Comparison of ENCODE assay signal across 9 mouse cellular contexts in genomic region chr11:119052661-119053256, GRCm38 (mm10). TPM values are rescaled to one million over a fixed set of nuclear protein-coding genes. Genes with fewer than 3 reads are reported as not detected.
A peak's percentile ranks its signal among the peaks of the same experiment; 100 is the strongest.
DNase-seq lines count a peak whose midpoint lies in the region; ATAC-seq and TF ChIP-seq lines count a peak whose summit lies in the region.
"Had no signal": no experiment of that assay in that cellular context is flagged by ENCODE, and none has a peak within 500 bp of the region (broad histone marks: within the 10 kb centered on the region; RNA-seq: fewer than 3 reads in every experiment).

No protein-coding gene starts in this region.

- H3K27me3 ChIP-seq in spleen, adult 2 months (ENCODE audit: control insufficient read depth, insufficient read depth, low read length): peaks cover 50% of the 10 kb centered on the region
- peaks cover 79% of the 10 kb centered on the region for H3K27me3 ChIP-seq in heart, postnatal 0 days (ENCODE audit: control insufficient read depth, insufficient read depth, low read length)
- H3K27me3 ChIP-seq in liver, embryonic 11.5 days (replicated peaks; ENCODE audit: control insufficient read depth, insufficient read depth, low read length): peaks cover 100% of the 10 kb centered on the region
- peaks cover 32% of the 10 kb centered on the region for H3K27me3 ChIP-seq in neural tube, embryonic 14.5 days (ENCODE audit: control insufficient read depth, insufficient read depth, low read length)

- no peaks in the 10 kb centered on the region for H3K9me3 ChIP-seq in heart, postnatal 0 days (replicated peaks; ENCODE audit: control insufficient read depth, low read length)
- H3K9me3 ChIP-seq in liver, embryonic 11.5 days (ENCODE audit: control insufficient read depth, low read length): no peaks in the 10 kb centered on the region
- H3K9me3 ChIP-seq in neural tube, embryonic 14.5 days (ENCODE audit: control insufficient read depth, low read length): no peaks in the 10 kb centered on the region

- TF ChIP-seq POLR2A in spleen, adult 2 months (IDR thresholded peaks at IDR 0.05; ENCODE audit: low read depth, low read length): no peak

- H3K27ac ChIP-seq in spleen, adult 2 months (ENCODE audit: insufficient read depth, low read length): 0 out of 2 replicates have a peak overlapping the region, but pooled peaks have one; percentile 26
- peak overlapping the region; percentile 3; the same call in 1 of the 2 replicates for H3K27ac ChIP-seq in heart, postnatal 0 days (ENCODE audit: low read depth)
- no peak overlapping the region for H3K27ac ChIP-seq in liver, embryonic 11.5 days (ENCODE audit: low read depth, low read length)
- H3K27ac ChIP-seq in neural tube, embryonic 14.5 days (ENCODE audit: low read depth, low read length): peak overlapping the region; percentile 94

- H3K9ac ChIP-seq in heart, postnatal 0 days (replicated peaks; ENCODE audit: low read depth, low read length): no peak overlapping the region
- no peak overlapping the region for H3K9ac ChIP-seq in liver, embryonic 11.5 days (ENCODE audit: low read depth, low read length)
- H3K9ac ChIP-seq in neural tube, embryonic 14.5 days (replicated peaks; ENCODE audit: low read depth, low read length): peak overlapping the region; percentile 50

- peaks cover 40% of the 10 kb centered on the region for H3K4me1 ChIP-seq in spleen, adult 2 months (ENCODE audit: control insufficient read depth, insufficient read depth, insufficient read length)
- peaks cover 31% of the 10 kb centered on the region for H3K4me1 ChIP-seq in heart, postnatal 0 days (ENCODE audit: control insufficient read depth, insufficient read depth)
- H3K4me1 ChIP-seq in liver, embryonic 11.5 days (replicated peaks; ENCODE audit: control insufficient read depth, insufficient read depth, low read length): peaks cover 10% of the 10 kb centered on the region
- H3K4me1 ChIP-seq in neural tube, embryonic 14.5 days (ENCODE audit: control insufficient read depth, insufficient read depth, low read length): peaks cover 38% of the 10 kb centered on the region

- H3K4me3 ChIP-seq in spleen, adult 2 months (ENCODE audit: extremely low read depth, insufficient read depth, insufficient read length): peak overlapping the region; percentile 51; the same call in 1 of the 2 replicates
- peak overlapping the region; percentile 17 for H3K4me3 ChIP-seq in heart, postnatal 0 days (ENCODE audit: low read depth, low read length)
- peak overlapping the region; percentile 13; the same call in 1 of the 2 replicates for H3K4me3 ChIP-seq in liver, embryonic 11.5 days (ENCODE audit: low read depth, low read length)
- H3K4me3 ChIP-seq in neural tube, embryonic 14.5 days (ENCODE audit: low read depth, low read length): peak overlapping the region; percentile 31
- H3K4me3 ChIP-seq: erythroblast, embryonic 14.5 days had no signal

- DNase-seq in spleen, adult 2 months (ENCODE audit: low read depth in 1 of 2, low spot score in 2 of 2): no peak
- no peak for DNase-seq in spleen, adult 12 weeks (ENCODE audit: low spot score)
- DNase-seq in cerebellum, postnatal 36 days: peak; percentile 33 to 45
- peak; percentile 74 for DNase-seq in heart, postnatal 0 days (ENCODE audit: low spot score)
- peak; percentile 52 for DNase-seq in liver, embryonic 11.5 days (ENCODE audit: low spot score)
- DNase-seq in right cerebral cortex, postnatal 25 days: no peak

- WGBS in spleen, adult 2 months: 10% methylated on average over 13 of the region's 13 CpGs
- 5% methylated on average over 13 of the region's 13 CpGs for WGBS in heart, postnatal 0 days
- WGBS in liver, embryonic 11.5 days: 6% methylated on average over 13 of the region's 13 CpGs
- WGBS in neural tube, embryonic 14.5 days: 1% methylated on average over 13 of the region's 13 CpGs

- ATAC-seq in heart, postnatal 0 days (ENCODE audit: insufficient read depth, low read depth): peak; percentile 49
- peak; percentile 38; the same call in 1 of the 2 replicates for ATAC-seq in liver, embryonic 11.5 days (replicated peaks; ENCODE audit: low FRiP score)
- no peak for ATAC-seq in neural tube, embryonic 14.5 days (ENCODE audit: low read depth)
- ATAC-seq in activated CD4-positive, CD25-positive, alpha-beta regulatory T cell, adult 4 months: no peak

- TF ChIP-seq CTCF in spleen, adult 2 months (IDR thresholded peaks at IDR 0.05; ENCODE audit: extremely low read depth, insufficient read depth, insufficient read length, insufficient replicate concordance): no peak
- TF ChIP-seq CTCF in heart, postnatal 0 days (IDR thresholded peaks at IDR 0.05; ENCODE audit: low read depth): no peak

- H3K36me3 ChIP-seq in spleen, adult 2 months (ENCODE audit: control insufficient read depth, insufficient read depth, low read length): no peaks in the 10 kb centered on the region
- no peaks in the 10 kb centered on the region for H3K36me3 ChIP-seq in heart, postnatal 0 days (replicated peaks; ENCODE audit: control insufficient read depth, insufficient read depth, low read length)
- H3K36me3 ChIP-seq in liver, embryonic 11.5 days (ENCODE audit: control insufficient read depth, insufficient read depth, low read length): no peaks in the 10 kb centered on the region
- no peaks in the 10 kb centered on the region for H3K36me3 ChIP-seq in neural tube, embryonic 14.5 days (ENCODE audit: control insufficient read depth, insufficient read depth, low read length)

- peak overlapping the region; percentile 52 for H3K4me2 ChIP-seq in heart, postnatal 0 days (ENCODE audit: low read depth, low read length)
- H3K4me2 ChIP-seq in liver, embryonic 11.5 days: peak overlapping the region; percentile 63
- peak overlapping the region; percentile 60 for H3K4me2 ChIP-seq in neural tube, embryonic 14.5 days (ENCODE audit: low read depth, low read length)

- TF ChIP-seq EP300 in heart, postnatal 0 days (IDR thresholded peaks at IDR 0.05; ENCODE audit: low read depth): 0 out of 2 replicates have a peak, but pooled peaks have one; percentile 41

RNA-seq across cellular contexts. Expression of gene Cbx8, which starts 12.0 kb away (rescaled TPM):
- polyA plus RNA-seq in spleen, adult 2 months (2012; rRNA removed): 4.5 and 5.6 TPM in 2 replicates
- 1.6 and 3.2 TPM in 2 replicates for total RNA-seq in heart, postnatal 0 days (2014; rRNA removed; ENCODE audit: low replicate concordance)
- polyA plus RNA-seq in heart, postnatal 0 days (2015; fragmentation: Nextera tagmentation; extraction: Ambion mirVana): 5.1 and 7.0 TPM in 2 replicates
- polyA plus RNA-seq in liver, embryonic 11.5 days (2014; fragmentation: Nextera tagmentation; extraction: Ambion mirVana): 6.5 and 7.1 TPM in 2 replicates
- 7.7 and 10.1 TPM in 2 replicates for polyA plus RNA-seq in neural tube, embryonic 14.5 days (2014; fragmentation: Nextera tagmentation; extraction: Ambion mirVana)
- polyA plus RNA-seq in activated CD4-positive, CD25-positive, alpha-beta regulatory T cell, adult 4 months (2017; shearing (Covaris generic)): 1 to 10 TPM; 5.3 to 7.5 TPM

RNA-seq across cellular contexts. Expression of gene Cbx2, which starts 30.0 kb away (rescaled TPM):
- 1.8 and 2.1 TPM in 2 replicates for polyA plus RNA-seq in spleen, adult 2 months (2012; rRNA removed)
- total RNA-seq in heart, postnatal 0 days (2014; rRNA removed; ENCODE audit: low replicate concordance): 1.8 and 13.0 TPM in 2 replicates
- polyA plus RNA-seq in heart, postnatal 0 days (2015; fragmentation: Nextera tagmentation; extraction: Ambion mirVana): 5.7 and 5.8 TPM in 2 replicates
- polyA plus RNA-seq in liver, embryonic 11.5 days (2014; fragmentation: Nextera tagmentation; extraction: Ambion mirVana): 22.1 and 22.2 TPM in 2 replicates
- polyA plus RNA-seq in neural tube, embryonic 14.5 days (2014; fragmentation: Nextera tagmentation; extraction: Ambion mirVana): 5.7 and 11.5 TPM in 2 replicates
- polyA plus RNA-seq in activated CD4-positive, CD25-positive, alpha-beta regulatory T cell, adult 4 months (2017; shearing (Covaris generic)): 1 to 10 TPM; 1.1 to 1.4 TPM

RNA-seq across cellular contexts. Expression of gene Cbx4, which starts 33.3 kb away (rescaled TPM):
- 17.2 and 23.5 TPM in 2 replicates for polyA plus RNA-seq in spleen, adult 2 months (2012; rRNA removed)
- 12.1 and 23.1 TPM in 2 replicates for total RNA-seq in heart, postnatal 0 days (2014; rRNA removed; ENCODE audit: low replicate concordance)
- 6.8 and 8.2 TPM in 2 replicates for polyA plus RNA-seq in heart, postnatal 0 days (2015; fragmentation: Nextera tagmentation; extraction: Ambion mirVana)
- 5.1 TPM in 2 replicates for polyA plus RNA-seq in liver, embryonic 11.5 days (2014; fragmentation: Nextera tagmentation; extraction: Ambion mirVana)
- polyA plus RNA-seq in neural tube, embryonic 14.5 days (2014; fragmentation: Nextera tagmentation; extraction: Ambion mirVana): 14.5 and 15.1 TPM in 2 replicates
- 1 to 10 TPM; 2.0 to 2.4 TPM for polyA plus RNA-seq in activated CD4-positive, CD25-positive, alpha-beta regulatory T cell, adult 4 months (2017; shearing (Covaris generic))

Comparison
In these comparisons a context has a peak if more than half of its experiments do, and no peak if none do; other contexts are left out.
1. DNase-seq: peak in cerebellum, postnatal 36 days (2 of 2), heart, postnatal 0 days (single experiment) and liver, embryonic 11.5 days (single experiment); none in spleen, adult 2 months (0 of 2), spleen, adult 12 weeks (single experiment) and right cerebral cortex, postnatal 25 days (single experiment).
2. ATAC-seq: peak in heart, postnatal 0 days (single experiment) and liver, embryonic 11.5 days (single experiment); none in neural tube, embryonic 14.5 days (single experiment) and activated CD4-positive, CD25-positive, alpha-beta regulatory T cell, adult 4 months (single experiment).
3. Peak in every context shown above with its lines, with median percentiles within 50 percentile points of each other: H3K4me3 ChIP-seq and H3K4me2 ChIP-seq.